Mouse (Mus musculus): ENCODE measurements at regions not wholly inside any gene's neighbourhood (a gene's known extent, or its start where the extent isn't known, plus 50 kb on each side); places are given as distances from the start of the nearest gene placed in this dataset.

DNA sequence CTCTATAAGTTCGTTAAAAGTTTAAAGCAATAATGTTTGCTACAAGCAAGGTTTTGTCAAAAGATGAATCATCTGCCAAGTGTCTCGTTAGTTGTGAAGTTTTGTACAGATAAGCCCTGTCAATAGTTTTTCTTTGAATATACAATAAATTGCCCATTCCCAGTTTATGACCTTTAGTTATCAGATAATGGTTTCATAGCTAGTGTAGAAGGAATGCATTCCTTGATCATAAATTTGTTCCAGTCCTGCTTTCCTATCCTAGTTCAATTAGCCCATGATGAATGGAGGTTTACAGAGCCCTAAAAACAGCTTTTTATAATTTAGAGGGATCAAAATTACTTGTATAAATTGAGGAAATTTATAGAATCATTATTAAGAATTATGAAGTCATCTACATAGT, 62.5 kb upstream of the Lrch2 start:
- no peak for DNase-seq

DNA sequence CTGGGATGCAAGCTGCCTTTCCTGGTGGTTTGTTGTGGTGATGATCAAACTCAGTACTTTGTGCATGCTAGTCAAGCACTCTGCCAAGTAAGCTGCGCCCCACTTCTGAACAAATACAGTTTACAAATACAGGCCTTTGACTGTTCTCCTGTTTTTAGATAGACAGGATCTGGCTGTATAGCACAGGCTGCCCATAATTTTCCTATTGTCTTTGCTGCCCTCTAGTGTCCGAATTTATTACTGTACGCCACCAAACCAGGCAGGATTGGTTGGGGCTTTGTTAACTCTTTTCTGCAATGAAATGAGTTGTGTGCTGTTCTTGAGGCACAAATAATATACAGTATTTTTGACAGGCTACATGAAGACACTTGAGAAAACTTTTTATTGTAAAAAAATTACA, 54.8 kb upstream of the Lrch2 start:
- peak; percentile 56 for DNase-seq
